Mouse (Mus musculus): ENCODE results near the gene Ttc33.

Ttc33 gene

DNA sequence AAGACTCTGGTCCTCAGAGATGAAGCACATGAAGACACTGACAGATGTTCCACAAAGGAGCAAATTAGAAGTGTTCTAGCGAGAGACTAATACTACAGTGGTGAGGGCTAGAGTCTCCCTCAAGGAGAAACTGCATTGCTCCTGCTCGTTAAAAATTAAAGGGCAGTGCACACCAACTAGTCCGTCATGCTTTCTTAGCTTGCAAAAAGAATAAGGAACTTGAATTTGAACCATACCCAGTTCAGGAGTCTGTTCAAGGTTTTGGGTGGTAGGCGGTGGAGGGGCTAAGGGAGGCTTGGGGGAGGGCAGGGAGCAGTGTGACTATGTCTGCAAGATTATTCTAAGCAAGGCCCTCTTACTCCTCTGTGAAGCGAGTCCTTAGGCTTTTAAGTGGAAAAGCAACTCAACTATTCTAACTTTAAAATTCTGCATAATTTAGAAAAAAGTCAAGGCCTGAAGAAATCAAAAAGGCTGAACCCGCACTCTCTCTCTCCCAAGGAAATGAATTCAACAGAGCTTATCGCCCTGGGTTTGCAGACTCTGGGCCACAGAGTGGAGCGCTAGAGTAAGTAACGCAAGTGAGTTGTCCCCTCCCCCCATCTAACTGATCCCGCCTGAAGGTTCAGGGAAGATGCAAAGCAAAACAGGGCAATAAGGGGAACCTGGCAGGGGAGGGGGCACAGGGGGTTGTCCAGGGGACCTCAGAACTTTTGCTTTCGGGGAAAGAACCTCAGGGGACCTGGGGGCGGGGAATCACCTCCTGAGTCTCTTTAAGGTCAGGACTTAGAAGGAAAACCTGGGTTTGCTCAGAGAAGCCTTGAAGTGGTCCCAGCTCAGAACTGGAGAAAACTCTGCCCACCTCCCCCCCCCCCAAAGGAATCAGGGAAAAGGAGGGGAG is 56.2 kb downstream of the Ttc33 start:
- DNase-seq (ENCODE audit: low read depth, low spot score) = peak; percentile 49

DNA sequence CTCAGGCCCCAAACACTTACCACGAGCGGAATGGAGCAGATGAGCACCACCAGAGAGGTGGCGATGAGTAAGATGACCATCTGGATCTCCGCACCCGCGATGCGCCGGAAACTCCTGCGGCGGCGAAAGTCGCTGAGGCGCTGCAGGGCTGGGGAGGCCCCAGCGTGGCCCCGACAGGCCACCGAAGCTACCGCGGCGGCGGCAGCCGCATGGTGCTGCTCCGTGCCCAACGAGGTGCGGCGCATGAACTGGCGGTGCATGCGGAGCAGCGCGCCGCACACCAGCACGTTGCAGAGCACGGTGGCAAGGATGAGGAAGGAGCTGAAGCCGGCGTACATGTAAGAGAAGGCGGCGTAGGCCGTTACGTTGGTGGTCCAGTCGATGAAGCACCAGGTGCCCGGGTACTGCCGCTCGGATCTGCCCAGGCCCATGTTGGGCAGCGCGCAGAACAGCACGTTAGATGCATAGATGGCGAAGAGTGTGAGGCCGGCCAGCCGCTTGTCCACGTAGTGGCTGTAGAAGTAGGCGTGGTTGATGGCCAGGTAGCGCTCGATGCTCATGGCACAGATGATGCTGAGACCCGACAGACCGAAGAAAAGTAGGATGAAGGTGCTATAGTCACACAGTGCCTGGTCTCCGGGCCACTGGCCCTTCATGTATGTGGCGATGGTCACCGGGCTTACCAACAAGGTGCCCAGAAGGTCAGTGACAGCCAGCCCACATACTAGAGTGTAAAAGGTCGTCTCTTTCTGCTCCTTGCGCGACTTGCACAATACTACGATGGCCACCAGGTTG is 57.1 kb downstream of the Ttc33 start:
- no peak for DNase-seq (ENCODE audit: low read depth, low spot score)

DNA sequence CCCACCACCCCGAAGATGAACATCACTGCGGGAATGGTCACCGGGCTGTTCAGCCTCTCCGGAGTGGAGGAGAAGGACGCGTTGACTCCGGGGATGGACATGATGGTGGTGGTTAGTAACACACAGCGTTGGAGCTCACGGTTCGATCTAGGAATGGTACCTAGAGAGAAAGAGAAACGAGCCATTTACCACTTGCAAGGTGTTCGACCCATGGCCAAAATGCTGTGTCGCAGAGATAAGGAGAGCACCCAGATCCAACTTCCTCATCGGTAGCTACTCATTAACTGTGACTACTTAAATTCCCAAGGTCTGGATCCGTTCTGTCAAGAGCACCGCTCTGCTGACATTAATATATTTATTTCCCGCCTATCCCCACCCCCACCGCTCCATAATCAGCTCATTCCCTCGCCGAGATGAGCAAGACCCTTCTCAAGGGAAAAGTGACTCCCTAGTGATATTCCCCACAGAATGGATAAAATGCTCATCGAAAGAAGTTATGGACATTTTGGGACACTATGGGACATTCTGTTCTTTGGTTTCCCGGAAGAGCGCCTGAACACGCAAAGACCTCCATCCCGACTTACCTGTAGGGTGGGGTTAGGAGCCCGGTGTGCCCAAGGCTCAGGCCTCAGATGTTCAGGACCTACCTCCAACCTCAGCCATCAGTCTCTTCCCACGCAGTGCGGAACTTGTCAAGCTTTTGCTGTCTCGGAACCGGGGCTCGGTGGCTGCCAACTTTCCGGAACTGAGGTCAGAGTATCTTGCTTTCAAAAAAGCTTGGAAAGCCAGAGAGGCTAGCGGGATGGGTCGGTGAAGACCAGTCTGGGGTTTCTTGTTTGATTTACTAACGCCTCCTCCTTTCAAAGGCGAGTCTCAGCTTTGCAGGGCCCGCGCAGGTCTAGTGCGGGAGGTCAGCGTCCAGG is 58.0 kb downstream of the Ttc33 start:
- no peak for DNase-seq (ENCODE audit: low read depth, low spot score)

DNA sequence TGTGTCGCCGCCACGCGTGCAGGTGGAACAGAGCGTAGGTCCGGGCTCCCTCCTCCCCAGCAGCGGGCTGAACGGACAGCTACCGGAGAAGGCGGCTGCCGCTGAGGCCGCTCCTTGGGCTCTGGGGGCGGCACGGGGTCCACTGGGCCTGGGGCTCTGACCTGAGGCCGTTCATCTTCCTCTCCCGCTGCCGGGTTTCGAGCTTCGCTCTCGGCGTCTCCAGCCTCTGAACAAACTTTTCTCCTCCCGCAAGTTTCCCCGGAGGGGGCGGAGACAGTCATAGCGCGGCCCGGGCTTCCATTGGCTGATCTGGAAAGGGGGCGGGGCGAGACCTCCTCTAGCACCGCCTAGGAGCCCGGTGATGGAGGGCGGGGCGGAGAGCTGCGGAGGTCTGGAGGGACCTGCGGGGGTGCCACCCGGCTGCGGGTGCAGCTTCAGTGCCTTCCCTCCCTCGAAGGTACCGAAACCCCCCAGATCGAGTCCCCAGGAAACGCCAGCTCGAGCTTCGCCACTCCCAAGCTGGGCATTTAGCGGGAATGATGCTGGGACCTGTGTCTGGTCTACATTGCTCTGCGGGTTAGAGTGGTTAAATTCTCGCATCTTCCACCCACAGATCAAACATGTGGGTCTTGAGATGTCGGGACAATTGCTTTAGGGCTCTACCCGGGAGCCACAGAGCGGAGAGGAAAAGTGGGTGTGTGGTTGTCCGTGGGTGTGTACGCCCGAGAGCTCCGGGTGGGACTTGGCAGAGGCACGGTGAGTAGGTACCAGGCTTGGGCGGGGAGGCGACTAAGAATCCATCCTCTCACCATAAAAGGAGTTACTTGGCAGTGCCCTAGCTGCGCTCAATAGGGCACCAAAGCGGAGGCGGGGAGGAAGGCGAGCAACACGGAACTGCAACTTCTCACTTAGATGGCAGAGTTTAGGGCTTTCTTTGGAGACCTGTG is 58.9 kb downstream of the Ttc33 start, which contains the start of gene Ptger4:
TSS of gene Ptger4 (minus strand) at position 229 of the 947 bp plus-strand sequence.
- peak; percentile 46 for DNase-seq (ENCODE audit: low read depth, low spot score)

DNA sequence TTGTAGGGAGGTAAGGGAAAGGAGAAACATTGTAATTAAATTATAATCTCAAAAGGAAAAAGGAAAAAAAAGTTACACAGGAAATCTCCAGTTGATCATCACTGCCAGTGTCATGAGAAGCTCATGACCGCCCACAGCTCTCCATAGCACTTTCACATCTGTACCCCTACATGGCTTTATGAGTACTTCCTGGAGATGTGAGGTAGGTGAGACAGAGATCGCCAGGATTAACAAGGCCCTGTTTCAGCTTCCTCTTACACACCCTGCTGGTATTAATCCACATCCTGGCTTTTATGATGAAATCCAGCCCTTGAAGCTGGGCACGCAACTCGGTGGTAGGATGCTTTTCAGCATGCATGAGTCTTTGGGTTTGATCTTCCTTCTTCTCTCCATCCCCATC is 64.9 kb downstream of the Ttc33 start:
- DNase-seq (ENCODE audit: low read depth, low spot score) = no peak

DNA sequence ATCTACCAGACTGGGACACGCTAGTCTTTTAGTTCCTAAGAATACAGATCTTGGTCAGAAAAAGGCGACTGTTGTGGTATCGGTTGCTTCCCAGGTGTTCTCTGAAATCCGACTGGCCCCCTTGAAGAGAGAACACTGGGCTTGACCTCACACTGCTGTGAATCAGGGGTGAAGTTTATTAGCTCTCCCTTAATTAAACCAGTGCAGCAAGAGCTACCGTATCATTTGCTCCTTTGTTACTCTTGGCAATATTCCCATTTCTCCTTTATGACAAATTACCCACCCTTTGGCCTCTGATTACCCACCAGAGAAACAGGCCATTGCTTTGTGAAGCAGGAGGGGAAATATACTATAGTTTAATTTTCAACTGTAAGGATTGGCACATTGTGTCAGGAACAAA is 74.9 kb downstream of the Ttc33 start:
- DNase-seq (ENCODE audit: low read depth, low spot score) = no peak

DNA sequence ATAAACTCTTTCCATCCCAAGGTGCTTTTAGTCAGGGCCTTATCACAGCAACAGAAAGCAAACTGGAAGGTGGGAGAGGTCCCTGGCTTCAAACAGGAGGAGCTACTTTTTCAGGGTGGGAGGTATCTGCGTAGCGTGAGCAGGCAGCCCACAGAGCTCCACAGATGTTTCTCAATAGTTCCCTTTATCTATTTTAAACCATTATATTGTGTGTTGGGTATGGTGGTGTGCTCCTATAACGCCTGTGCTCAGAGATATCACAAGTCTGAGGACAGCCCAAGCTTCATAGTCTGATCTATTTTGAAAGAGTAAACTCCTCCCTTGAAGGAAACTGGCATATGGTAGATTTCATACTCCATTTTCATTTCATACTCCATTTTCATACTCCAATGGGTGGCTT is 75.7 kb downstream of the Ttc33 start:
- DNase-seq (ENCODE audit: low read depth, low spot score) = no peak

DNA sequence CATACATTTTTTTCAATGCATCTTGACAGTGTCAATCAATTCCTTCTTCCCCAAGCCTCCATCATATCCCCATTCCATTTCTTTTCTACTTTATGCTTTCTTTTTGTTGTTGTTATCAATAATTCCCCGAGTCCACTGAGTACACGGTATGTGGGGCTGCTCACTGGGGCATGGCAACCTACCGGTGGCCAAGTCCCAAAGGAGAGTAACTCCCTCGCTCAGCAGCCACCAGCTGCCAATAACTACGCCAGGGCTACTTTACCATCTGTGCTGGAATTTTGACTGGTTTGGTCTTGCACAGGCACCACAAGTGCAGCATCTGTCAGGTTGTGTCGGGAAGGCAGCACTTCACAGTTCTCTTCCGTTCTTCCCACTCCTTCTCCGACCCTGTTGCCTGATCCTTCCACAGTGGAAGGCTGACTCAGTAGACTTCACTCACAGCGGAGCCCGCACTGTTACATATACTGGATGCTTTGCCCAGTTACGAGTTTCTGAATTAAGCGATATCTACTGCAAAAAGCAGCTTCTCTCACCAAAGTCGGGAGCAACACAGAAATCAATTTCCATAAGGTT is 76.9 kb downstream of the Ttc33 start:
- no peak for DNase-seq (ENCODE audit: low read depth, low spot score)

DNA sequence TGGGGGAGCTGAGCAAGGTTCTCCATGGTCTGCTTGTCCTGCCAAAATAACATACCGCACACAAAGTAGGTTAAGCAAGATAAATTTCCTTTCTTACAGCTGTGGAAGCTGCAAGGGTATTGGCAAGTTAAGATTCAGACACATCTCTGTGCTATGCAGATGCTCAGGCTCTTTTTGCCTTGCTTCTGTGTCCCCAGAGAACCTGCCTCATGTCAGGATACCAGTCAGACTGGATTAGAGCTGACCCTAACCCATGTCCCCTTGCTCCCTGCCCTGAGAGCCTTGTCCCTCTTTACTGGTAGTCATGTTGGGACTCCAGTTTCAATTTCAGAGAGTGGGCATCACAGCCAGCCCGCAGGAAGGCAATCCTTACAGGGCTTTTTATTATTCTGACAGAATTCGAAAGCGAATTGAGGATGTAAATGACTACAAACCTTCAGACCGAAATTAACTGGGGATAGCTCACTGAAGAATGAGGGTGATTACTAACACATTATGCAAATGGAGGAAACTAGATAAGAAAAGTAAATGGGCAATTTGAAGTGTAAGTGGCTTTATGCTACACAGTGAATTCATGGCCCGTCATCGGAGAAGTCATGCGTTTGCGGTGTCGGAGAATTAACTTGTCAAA is 77.7 kb downstream of the Ttc33 start:
- no peak for DNase-seq (ENCODE audit: low read depth, low spot score)

DNA sequence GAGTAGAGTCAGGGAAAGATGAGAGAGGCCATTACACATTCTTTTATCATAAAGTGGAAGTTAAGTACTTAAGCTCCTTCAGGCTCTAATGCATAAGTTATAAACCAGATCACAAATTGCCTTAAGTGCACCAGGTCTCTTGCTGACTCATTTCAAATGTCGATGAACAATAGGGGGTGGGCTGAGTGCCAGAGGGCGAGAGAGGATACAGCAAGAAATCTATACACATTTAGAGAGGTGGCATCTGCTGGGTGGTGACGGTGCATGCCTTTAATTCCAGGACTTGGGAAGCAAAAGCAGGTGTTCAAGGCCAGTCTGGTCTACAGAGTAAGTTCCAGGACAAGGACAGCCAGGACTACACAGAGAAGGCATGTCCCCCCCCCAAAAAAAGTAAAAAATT is 80.8 kb downstream of the Ttc33 start:
- DNase-seq (ENCODE audit: low read depth, low spot score) = no peak
